Comparison of ENCODE assay signal across 21 mouse cellular contexts in the genomic region with DNA sequence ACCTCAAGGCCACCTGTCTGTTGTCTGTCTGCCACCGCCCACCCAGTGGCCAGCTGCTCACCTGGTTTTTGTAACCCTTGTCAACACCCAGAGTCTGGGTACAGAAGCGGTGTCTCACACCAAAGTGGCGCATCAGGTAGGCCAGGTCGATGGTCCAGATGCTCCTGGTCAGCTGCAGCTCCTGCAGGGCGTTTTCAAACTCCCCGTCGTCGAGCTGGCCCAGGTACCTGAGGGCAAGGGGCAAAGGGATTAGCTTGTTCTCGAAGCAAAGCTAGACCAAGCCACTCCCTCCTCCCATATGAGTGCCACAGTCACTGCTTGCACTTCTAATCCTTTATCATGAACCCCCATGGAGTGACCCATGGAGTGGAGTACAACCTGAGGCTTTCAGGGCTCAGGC. TPM values are rescaled to one million over a fixed set of nuclear protein-coding genes. Genes with fewer than 3 reads are reported as not detected.
DNase-seq lines count a peak whose midpoint lies in the region; ATAC-seq and TF ChIP-seq lines count a peak whose summit lies in the region.
"Had no signal": no experiment of that assay in that cellular context is flagged by ENCODE, and none has a peak within 500 bp of the region (broad histone marks: within the 10 kb centered on the region; RNA-seq: fewer than 3 reads in every experiment).

No protein-coding gene starts in this region.

- peak; percentile 37 to 52 for DNase-seq in cerebellum, postnatal 14 days
- no peak for DNase-seq in cerebellum, adult 2 months
- DNase-seq in liver, adult 2 months (ENCODE audit: extremely low read depth, low read depth, low spot score) = peak; percentile 68
- DNase-seq in liver, postnatal 0 days = no peak
- DNase-seq: embryo, embryonic 11 days had no signal

- TF ChIP-seq CTCF in cerebellum, adult 2 months (IDR thresholded peaks at IDR 0.05; ENCODE audit: borderline replicate concordance, insufficient read depth, low read depth, low read length) = no peak
- TF ChIP-seq CTCF in intestine, postnatal 0 days (IDR thresholded peaks at IDR 0.05; ENCODE audit: low read depth) = no peak
- TF ChIP-seq CTCF in liver, adult 2 months (IDR thresholded peaks at IDR 0.05; ENCODE audit: low read depth, low read length) = no peak
- TF ChIP-seq CTCF in liver, postnatal 0 days (IDR thresholded peaks at IDR 0.05; ENCODE audit: low read depth) = no peak
- TF ChIP-seq CTCF in small intestine, adult 2 months (IDR thresholded peaks at IDR 0.05; ENCODE audit: extremely low read depth, insufficient read length, insufficient replicate concordance, low read depth, low read length) = no peak

- no peak overlapping the region for H3K27ac ChIP-seq in cerebellum, adult 2 months (ENCODE audit: insufficient read depth, low read length)
- peak overlapping the region; percentile 50; the same call in 1 of the 2 replicates for H3K27ac ChIP-seq in intestine, postnatal 0 days (ENCODE audit: low read depth, low read length)
- H3K27ac ChIP-seq in intestine, embryonic 15.5 days = no peak overlapping the region
- peak overlapping the region; percentile 100 for H3K27ac ChIP-seq in liver, adult 2 months (replicated peaks; ENCODE audit: insufficient read depth, low read depth, low read length)
- H3K27ac ChIP-seq in liver, postnatal 0 days (ENCODE audit: low read depth) = no peak overlapping the region
- H3K27ac ChIP-seq in small intestine, adult 2 months (ENCODE audit: insufficient read depth, low read depth, low read length) = peak overlapping the region; percentile 96; the same call in 1 of the 2 replicates
- H3K27ac ChIP-seq: embryonic facial prominence, embryonic 15.5 days; forebrain, embryonic 10.5 days; heart, embryonic 13.5 days had no signal

- H3K9ac ChIP-seq in intestine, postnatal 0 days (ENCODE audit: low read depth, low read length) = no peak overlapping the region
- no peak overlapping the region for H3K9ac ChIP-seq in intestine, embryonic 15.5 days
- peak overlapping the region; percentile 41 for H3K9ac ChIP-seq in liver, adult 2 months (ENCODE audit: low read depth, low read length)
- H3K9ac ChIP-seq in liver, postnatal 0 days (replicated peaks) = no peak overlapping the region
- H3K9ac ChIP-seq: embryonic facial prominence, embryonic 15.5 days; heart, embryonic 13.5 days; hindbrain, embryonic 12.5 days had no signal

- TF ChIP-seq POLR2A in cerebellum, adult 2 months (IDR thresholded peaks at IDR 0.05; ENCODE audit: borderline replicate concordance, insufficient read depth, low read length) = no peak
- no peak for TF ChIP-seq POLR2A in liver, adult 2 months (IDR thresholded peaks at IDR 0.05; ENCODE audit: extremely low read depth, insufficient read depth, low read length)
- no peak for TF ChIP-seq POLR2A in small intestine, adult 2 months (IDR thresholded peaks at IDR 0.05; ENCODE audit: low read depth, low read length)

- H3K9me3 ChIP-seq in intestine, postnatal 0 days (ENCODE audit: control insufficient read depth) = no peaks in the 10 kb centered on the region
- no peaks in the 10 kb centered on the region for H3K9me3 ChIP-seq in intestine, embryonic 15.5 days
- H3K9me3 ChIP-seq in liver, postnatal 0 days (ENCODE audit: low read length) = no peaks in the 10 kb centered on the region
- H3K9me3 ChIP-seq: embryonic facial prominence, embryonic 15.5 days; forebrain, embryonic 10.5 days; heart, embryonic 13.5 days; hindbrain, embryonic 12.5 days had no signal

- TF ChIP-seq EP300 in liver, postnatal 0 days (IDR thresholded peaks at IDR 0.05; ENCODE audit: low read depth) = no peak

- peaks cover 59% of the 10 kb centered on the region for H3K36me3 ChIP-seq in intestine, postnatal 0 days (ENCODE audit: control insufficient read depth, insufficient read depth)
- peaks cover 48% of the 10 kb centered on the region for H3K36me3 ChIP-seq in intestine, embryonic 15.5 days
- peaks cover 50% of the 10 kb centered on the region for H3K36me3 ChIP-seq in liver, adult 2 months (ENCODE audit: control insufficient read depth, insufficient read depth, low read length)
- peaks cover 75% of the 10 kb centered on the region for H3K36me3 ChIP-seq in liver, postnatal 0 days (replicated peaks; ENCODE audit: insufficient read depth, low read length)
- peaks cover 57% of the 10 kb centered on the region for H3K36me3 ChIP-seq in small intestine, adult 2 months (ENCODE audit: control insufficient read depth, insufficient read depth, low read length)

- 59% methylated on average over 9 of the region's 9 CpGs for WGBS in cerebellum, adult 2 months
- WGBS in intestine, postnatal 0 days = 69% methylated on average over 9 of the region's 9 CpGs
- WGBS in intestine, embryonic 15.5 days = 89% methylated on average over 9 of the region's 9 CpGs
- WGBS in liver, adult 2 months = 31% methylated on average over 9 of the region's 9 CpGs
- 93% methylated on average over 9 of the region's 9 CpGs for WGBS in liver, postnatal 0 days (ENCODE audit: insufficient replicate concordance)
- WGBS in small intestine, adult 2 months = 65% methylated on average over 9 of the region's 9 CpGs

- H3K4me3 ChIP-seq in cerebellum, adult 2 months (replicated peaks; ENCODE audit: insufficient read depth, low read depth, low read length) = no peak overlapping the region
- no peak overlapping the region for H3K4me3 ChIP-seq in intestine, postnatal 0 days (ENCODE audit: low read depth, low read length)
- no peak overlapping the region for H3K4me3 ChIP-seq in intestine, embryonic 15.5 days (replicated peaks)
- no peak overlapping the region for H3K4me3 ChIP-seq in liver, adult 2 months (ENCODE audit: insufficient read depth, low read depth, low read length)
- H3K4me3 ChIP-seq in liver, postnatal 0 days (ENCODE audit: low read depth, low read length) = no peak overlapping the region
- H3K4me3 ChIP-seq in small intestine, adult 2 months (ENCODE audit: low read depth, low read length) = no peak overlapping the region
- H3K4me3 ChIP-seq: embryonic facial prominence, embryonic 15.5 days; erythroblast, embryonic 14.5 days; forebrain, embryonic 10.5 days; heart, embryonic 13.5 days; hindbrain, embryonic 12.5 days had no signal

- H3K27me3 ChIP-seq in cerebellum, adult 2 months (ENCODE audit: control insufficient read depth, insufficient read depth, low read length) = no peaks in the 10 kb centered on the region
- H3K27me3 ChIP-seq in intestine, postnatal 0 days (replicated peaks; ENCODE audit: control insufficient read depth, insufficient read depth, low read length) = no peaks in the 10 kb centered on the region
- no peaks in the 10 kb centered on the region for H3K27me3 ChIP-seq in intestine, embryonic 15.5 days (replicated peaks)
- H3K27me3 ChIP-seq in liver, adult 2 months (ENCODE audit: control insufficient read depth, insufficient read depth, low read length) = no peaks in the 10 kb centered on the region
- no peaks in the 10 kb centered on the region for H3K27me3 ChIP-seq in liver, postnatal 0 days (ENCODE audit: insufficient read depth, low read length)
- H3K27me3 ChIP-seq in small intestine, adult 2 months (ENCODE audit: control insufficient read depth, insufficient read depth, low read length) = no peaks in the 10 kb centered on the region
- H3K27me3 ChIP-seq: CH12.LX; embryonic facial prominence, embryonic 15.5 days; heart, embryonic 13.5 days; hindbrain, embryonic 12.5 days had no signal

- H3K4me2 ChIP-seq in intestine, postnatal 0 days (replicated peaks; ENCODE audit: low read depth) = no peak overlapping the region
- H3K4me2 ChIP-seq in intestine, embryonic 15.5 days (replicated peaks) = no peak overlapping the region
- H3K4me2 ChIP-seq in liver, postnatal 0 days (ENCODE audit: low read depth, low read length) = no peak overlapping the region
- H3K4me2 ChIP-seq: embryonic facial prominence, embryonic 15.5 days; heart, embryonic 13.5 days; hindbrain, embryonic 12.5 days had no signal

- peaks cover 25% of the 10 kb centered on the region for H3K4me1 ChIP-seq in cerebellum, adult 2 months (ENCODE audit: control insufficient read depth, insufficient read depth, low read length)
- H3K4me1 ChIP-seq in intestine, postnatal 0 days (replicated peaks; ENCODE audit: control insufficient read depth, insufficient read depth, low read length) = peaks cover 5% of the 10 kb centered on the region; the same call in 1 of the 2 replicates
- H3K4me1 ChIP-seq in intestine, embryonic 15.5 days (replicated peaks) = peaks cover 9% of the 10 kb centered on the region; the same call in 1 of the 2 replicates
- H3K4me1 ChIP-seq in liver, adult 2 months (ENCODE audit: control insufficient read depth, insufficient read depth, low read length) = peaks cover 49% of the 10 kb centered on the region
- H3K4me1 ChIP-seq in liver, postnatal 0 days (ENCODE audit: insufficient read depth) = peaks cover 35% of the 10 kb centered on the region
- peaks cover 24% of the 10 kb centered on the region for H3K4me1 ChIP-seq in small intestine, adult 2 months (ENCODE audit: control insufficient read depth, insufficient read depth, insufficient read length, low read length)

- peaks cover 11% of the 10 kb centered on the region; the same call in 1 of the 2 replicates for H3K79me2 ChIP-seq in liver, adult 2 months (ENCODE audit: control insufficient read depth, insufficient read depth, low read length)

- ATAC-seq in intestine, postnatal 0 days = no peak
- no peak for ATAC-seq in intestine, embryonic 15.5 days
- no peak for ATAC-seq in liver, postnatal 0 days
- ATAC-seq: forebrain, embryonic 14.5 days; hindbrain, embryonic 16.5 days; inflammation-experienced regulatory T-cells, adult 6 months had no signal

RNA-seq across cellular contexts. Expression of a gene that starts 6.3 kb away (rescaled TPM):
- polyA plus RNA-seq in cerebellum, adult 2 months (2012; rRNA removed) = 57.8 and 59.5 TPM in 2 replicates
- 62.6 and 63.3 TPM in 2 replicates for polyA plus RNA-seq in intestine, postnatal 0 days (2015; fragmentation: Nextera tagmentation; extraction: Ambion mirVana)
- polyA plus RNA-seq in intestine, embryonic 15.5 days (2015; fragmentation: Nextera tagmentation; extraction: Ambion mirVana) = 147 and 156 TPM in 2 replicates
- total RNA-seq in liver, adult 2 months (2014; rRNA removed) = 26.6 and 29.1 TPM in 2 replicates
- 12.5 and 21.0 TPM in 2 replicates for polyA plus RNA-seq in liver, adult 2 months (2012; rRNA removed)
- 51.9 and 58.8 TPM in 2 replicates for polyA plus RNA-seq in liver, postnatal 0 days (2015; fragmentation: Nextera tagmentation; extraction: Ambion mirVana)
- polyA plus RNA-seq in small intestine, adult 2 months (2012; rRNA removed) = 5.2 and 7.4 TPM in 2 replicates

RNA-seq across cellular contexts. Expression of a gene that starts 6.7 kb away (rescaled TPM):
- 20.7 and 21.5 TPM in 2 replicates for polyA plus RNA-seq in cerebellum, adult 2 months (2012; rRNA removed)
- 80.9 and 84.6 TPM in 2 replicates for polyA plus RNA-seq in intestine, postnatal 0 days (2015; fragmentation: Nextera tagmentation; extraction: Ambion mirVana)
- 39.8 and 46.7 TPM in 2 replicates for polyA plus RNA-seq in intestine, embryonic 15.5 days (2015; fragmentation: Nextera tagmentation; extraction: Ambion mirVana)
- total RNA-seq in liver, adult 2 months (2014; rRNA removed) = 115 and 138 TPM in 2 replicates
- 162 and 166 TPM in 2 replicates for polyA plus RNA-seq in liver, adult 2 months (2012; rRNA removed)
- 45.2 and 45.6 TPM in 2 replicates for polyA plus RNA-seq in liver, postnatal 0 days (2015; fragmentation: Nextera tagmentation; extraction: Ambion mirVana)
- 111 and 261 TPM in 2 replicates for polyA plus RNA-seq in small intestine, adult 2 months (2012; rRNA removed)

RNA-seq across cellular contexts. Expression of a gene that starts 49.1 kb away (rescaled TPM):
- polyA plus RNA-seq in cerebellum, adult 2 months (2012; rRNA removed) = 22.3 and 23.8 TPM in 2 replicates
- 1.2 and 1.8 TPM in 2 replicates for polyA plus RNA-seq in intestine, postnatal 0 days (2015; fragmentation: Nextera tagmentation; extraction: Ambion mirVana)
- 2.1 and 2.7 TPM in 2 replicates for polyA plus RNA-seq in intestine, embryonic 15.5 days (2015; fragmentation: Nextera tagmentation; extraction: Ambion mirVana)
- under 0.01 TPM in 1 of 2 replicates, not detected in the other for total RNA-seq in liver, adult 2 months (2014; rRNA removed)
- 0.02 TPM in 1 of 2 replicates, not detected in the other for polyA plus RNA-seq in liver, adult 2 months (2012; rRNA removed)
- polyA plus RNA-seq in liver, postnatal 0 days (2015; fragmentation: Nextera tagmentation; extraction: Ambion mirVana) = 0.05 and 0.06 TPM in 2 replicates
- polyA plus RNA-seq in small intestine, adult 2 months (2012; rRNA removed) = 1.8 and 1.9 TPM in 2 replicates
- total RNA-seq: CH12.LX; common myeloid progenitor, adult 5-6 weeks had no signal
- polyA plus RNA-seq: erythroblast, embryonic 14.5 days had no signal

RNA-seq across cellular contexts. Expression of a gene that starts 50.3 kb away (rescaled TPM):
- polyA plus RNA-seq in cerebellum, adult 2 months (2012; rRNA removed) = 3.2 and 3.5 TPM in 2 replicates
- polyA plus RNA-seq in intestine, postnatal 0 days (2015; fragmentation: Nextera tagmentation; extraction: Ambion mirVana) = 131 and 132 TPM in 2 replicates
- polyA plus RNA-seq in intestine, embryonic 15.5 days (2015; fragmentation: Nextera tagmentation; extraction: Ambion mirVana) = 46.5 and 63.7 TPM in 2 replicates
- 0.54 and 0.92 TPM in 2 replicates for total RNA-seq in liver, adult 2 months (2014; rRNA removed)
- polyA plus RNA-seq in liver, adult 2 months (2012; rRNA removed) = 0.20 and 0.68 TPM in 2 replicates
- polyA plus RNA-seq in liver, postnatal 0 days (2015; fragmentation: Nextera tagmentation; extraction: Ambion mirVana) = 27.4 and 28.6 TPM in 2 replicates
- polyA plus RNA-seq in small intestine, adult 2 months (2012; rRNA removed) = 454 and 722 TPM in 2 replicates
- total RNA-seq: adrenal gland, adult 2 months; adrenal gland, postnatal 25 days; heart, adult 8-10 months had no signal
- polyA plus RNA-seq: erythroblast, embryonic 14.5 days had no signal

Comparison
In these comparisons a context has a peak if more than half of its experiments do, and no peak if none do; other contexts are left out.
1. DNase-seq: peak in cerebellum, postnatal 14 days (2 of 2) and liver, adult 2 months (single experiment); none in cerebellum, adult 2 months (0 of 2) and liver, postnatal 0 days (single experiment).
2. H3K27ac ChIP-seq: peak in intestine, postnatal 0 days (single experiment), liver, adult 2 months (single experiment) and small intestine, adult 2 months (single experiment); none in cerebellum, adult 2 months (single experiment), intestine, embryonic 15.5 days (single experiment) and liver, postnatal 0 days (single experiment).